Mouse (Mus musculus): ENCODE data around the gene Nostrin. TPM values are rescaled to one million over a fixed set of nuclear protein-coding genes. Genes with fewer than 3 reads are reported as not detected.

Nostrin gene
- 1.1 and 1.7 TPM in 2 replicates for polyA plus RNA-seq (2015; fragmentation: Nextera tagmentation; extraction: Ambion mirVana)

DNA sequence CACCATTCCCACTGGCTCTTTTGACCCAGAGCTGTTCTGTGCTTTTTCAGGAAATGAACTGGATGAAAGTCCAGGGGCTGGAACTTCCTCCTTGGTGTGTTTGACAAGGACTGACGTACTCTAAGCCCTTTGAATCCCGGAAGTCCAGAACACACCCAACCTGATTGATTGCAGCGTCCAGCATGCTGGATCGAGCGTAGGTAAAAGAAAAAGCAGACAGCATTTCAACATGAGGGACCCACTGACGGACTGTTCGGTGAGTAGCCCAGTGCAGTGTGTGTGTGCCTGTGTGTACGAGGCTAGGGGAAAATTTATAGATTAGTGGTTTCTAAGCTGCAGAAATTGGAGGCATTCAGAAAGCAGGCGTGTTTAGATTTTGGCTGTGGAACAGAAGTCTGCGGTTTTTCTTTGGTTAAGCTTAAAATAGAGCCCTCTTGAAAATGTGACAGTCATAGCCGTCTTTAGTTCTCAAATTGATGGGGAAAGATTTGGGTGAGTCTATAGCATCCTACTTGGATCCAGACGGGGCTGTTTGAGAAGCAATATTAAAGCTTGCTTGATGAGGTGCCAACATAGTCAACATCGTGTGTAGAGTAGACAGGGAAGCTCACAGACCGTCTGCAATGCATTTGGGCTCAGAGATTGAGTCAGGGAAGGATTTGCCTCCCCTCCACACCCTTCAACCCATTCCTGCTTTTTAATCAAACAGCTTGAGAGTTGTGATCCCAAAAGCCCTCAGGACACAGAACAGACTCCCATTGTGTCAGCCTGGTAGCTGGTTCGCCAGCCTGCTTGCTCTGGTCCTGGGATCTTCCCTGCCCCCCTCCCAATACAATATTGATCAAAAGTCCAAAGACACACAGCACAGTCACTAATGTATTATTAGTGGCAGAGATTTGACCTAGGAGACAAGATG is at the start of gene Nostrin:
TSS of gene Nostrin (plus strand) at position 140 of the 916 bp plus-strand sequence.
- 76% methylated on average over 15 of the region's 15 CpGs for WGBS

DNA sequence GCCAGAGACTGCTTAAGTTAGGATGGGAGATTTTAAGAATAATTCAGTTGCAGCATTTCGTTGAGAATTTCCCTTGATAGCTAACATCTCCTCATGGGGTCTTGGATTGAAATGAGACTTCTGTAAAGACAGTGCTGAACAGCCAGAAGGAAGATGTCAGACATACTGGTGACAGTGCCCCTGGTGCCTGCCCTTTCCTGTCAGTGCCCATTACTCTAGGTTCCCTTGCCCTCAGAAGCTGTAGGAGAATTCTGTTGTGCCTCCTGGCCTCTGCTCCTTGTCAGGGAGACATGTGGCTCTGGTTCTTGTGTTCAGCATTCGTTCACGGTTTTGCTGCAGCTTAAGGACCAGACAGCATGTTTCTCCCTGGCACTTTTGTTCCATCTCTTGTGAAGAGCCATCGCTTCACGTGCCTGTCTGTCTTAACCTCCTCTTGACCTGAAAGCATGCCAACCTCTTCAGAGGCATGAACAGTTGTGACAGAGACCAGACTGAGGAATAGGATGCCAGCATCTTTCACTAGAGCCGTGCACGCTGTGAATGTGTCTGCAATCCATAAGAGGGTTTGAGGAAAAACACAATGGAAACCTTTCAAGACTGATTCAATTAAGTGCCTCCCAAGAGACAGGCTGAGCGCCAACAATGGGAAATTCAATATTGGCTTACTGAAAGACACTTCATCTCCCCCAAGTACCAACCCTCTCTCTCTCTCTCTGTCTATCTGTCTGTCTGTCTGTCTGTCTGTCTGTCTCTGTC is 48.9 kb upstream of the Nostrin start:
- Histone ChIP-seq H3K4me1 (peaks cover 18% of the 10 kb centered on the region), H3K9me3 (no peaks in the 10 kb centered on the region), H3K9ac (no peak overlapping the region), H3K27me3 (replicated peaks) (no peaks in the 10 kb centered on the region), H3K27ac (peak overlapping the region; percentile 58; the same call in 1 of the 2 replicates), H3K36me3 (replicated peaks) (no peaks in the 10 kb centered on the region), H3K4me2 (no peak overlapping the region), H3K4me3 (no peak overlapping the region)
- WGBS, result 20% methylated on average over 8 of the region's 8 CpGs
- peak; percentile 80 for ATAC-seq (replicated peaks)

More for the DNA sequence above, at the start of gene Nostrin:
- H3K4me2 ChIP-seq, result no peak within 1 kb of the TSS
- H3K36me3 ChIP-seq (replicated peaks), result no peaks in the 10 kb centered on the region
- no peaks in the 10 kb centered on the region for H3K9me3 ChIP-seq
- no peak for ATAC-seq (replicated peaks)
- no peak within 1 kb of the TSS for H3K4me3 ChIP-seq
- H3K27ac ChIP-seq, result no peak within 1 kb of the TSS
- no peak within 1 kb of the TSS for H3K9ac ChIP-seq
- H3K27me3 ChIP-seq (replicated peaks), result no peaks in the 10 kb centered on the region
- H3K4me1 ChIP-seq, result no peaks in the 10 kb centered on the region

DNA sequence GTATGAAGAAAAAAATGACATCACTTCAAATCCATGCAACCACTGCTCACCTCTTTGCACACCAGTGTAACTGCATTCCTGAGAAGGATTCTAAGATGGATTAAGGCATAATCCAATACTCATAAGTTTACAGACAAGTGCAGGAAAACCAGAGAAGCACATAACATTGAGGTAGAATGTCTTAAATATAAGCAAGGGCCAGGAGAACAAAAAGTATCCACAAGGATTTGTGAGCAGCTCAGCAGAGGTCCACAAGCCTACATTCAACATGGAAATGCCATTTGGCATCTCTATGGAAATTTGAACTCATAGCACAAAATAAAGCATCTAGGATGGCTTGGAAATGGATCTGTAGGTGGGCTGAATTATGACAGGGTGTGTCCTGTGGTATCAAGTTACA is 39.8 kb upstream of the Nostrin start:
- Histone ChIP-seq H3K27me3 (replicated peaks) (no peaks in the 10 kb centered on the region), H3K27ac (no peak overlapping the region), H3K4me1 (no peaks in the 10 kb centered on the region), H3K9me3 (no peaks in the 10 kb centered on the region), H3K9ac (no peak overlapping the region), H3K4me2 (no peak overlapping the region), H3K36me3 (replicated peaks) (no peaks in the 10 kb centered on the region), H3K4me3 (no peak overlapping the region)
- ATAC-seq (replicated peaks), result no peak

DNA sequence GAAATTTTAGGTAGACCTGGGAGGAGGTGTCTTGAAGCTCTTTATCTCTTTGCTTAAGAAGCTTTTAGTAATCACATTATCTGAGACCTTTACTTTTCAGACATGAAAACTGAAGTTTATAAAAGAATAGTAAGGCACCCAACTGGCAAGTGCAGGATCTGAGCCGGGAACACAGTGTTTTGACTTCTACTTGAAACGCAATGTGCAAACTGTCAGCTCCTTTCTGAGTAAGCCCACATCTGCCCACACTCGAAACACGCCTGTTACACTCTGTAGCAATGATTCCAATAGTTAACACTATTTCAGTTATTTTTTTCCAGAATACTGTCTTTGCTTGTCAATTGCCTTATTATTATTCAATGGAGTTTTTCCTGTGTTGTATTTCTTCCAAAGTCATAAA is 38.8 kb upstream of the Nostrin start:
- no peak overlapping the region for H3K4me2 ChIP-seq

DNA sequence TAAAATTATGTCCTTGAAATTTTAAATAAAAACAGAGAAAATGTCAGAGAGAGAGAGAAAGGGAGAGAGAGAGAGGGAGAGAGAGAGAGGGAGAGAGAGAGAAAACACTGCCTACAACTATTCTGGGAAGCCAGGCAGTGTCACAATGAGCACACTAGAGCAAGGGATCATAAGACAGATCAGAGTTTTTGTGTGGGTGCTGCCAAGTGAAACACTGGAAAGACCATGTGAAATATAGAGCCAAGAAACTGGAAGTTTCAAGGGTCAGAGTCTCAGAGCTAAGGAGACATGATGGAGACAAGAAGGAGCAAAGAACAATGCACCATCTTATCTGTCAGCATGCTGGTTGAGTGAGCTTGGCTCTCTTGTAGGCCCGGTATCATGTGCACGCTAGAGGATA is 38.1 kb upstream of the Nostrin start:
- no peak for ATAC-seq (replicated peaks)
- H3K9ac ChIP-seq, result no peak overlapping the region
- no peaks in the 10 kb centered on the region for H3K4me1 ChIP-seq
- no peaks in the 10 kb centered on the region for H3K36me3 ChIP-seq (replicated peaks)
- 87% methylated on average over 2 of the region's 2 CpGs for WGBS
- H3K9me3 ChIP-seq, result no peaks in the 10 kb centered on the region
- H3K4me3 ChIP-seq, result no peak overlapping the region
- no peak overlapping the region for H3K4me2 ChIP-seq
- H3K27me3 ChIP-seq (replicated peaks), result no peaks in the 10 kb centered on the region
- H3K27ac ChIP-seq, result no peak overlapping the region

More for the DNA sequence above, 38.8 kb upstream of the Nostrin start:
- H3K9me3 ChIP-seq, result no peaks in the 10 kb centered on the region
- no peaks in the 10 kb centered on the region for H3K36me3 ChIP-seq (replicated peaks)
- no peaks in the 10 kb centered on the region for H3K4me1 ChIP-seq
- no peak overlapping the region for H3K9ac ChIP-seq
- no peak for ATAC-seq (replicated peaks)
- H3K4me3 ChIP-seq, result no peak overlapping the region
- 37% methylated on average over 4 of the region's 4 CpGs for WGBS
- H3K27me3 ChIP-seq (replicated peaks), result no peaks in the 10 kb centered on the region
- H3K27ac ChIP-seq, result no peak overlapping the region

DNA sequence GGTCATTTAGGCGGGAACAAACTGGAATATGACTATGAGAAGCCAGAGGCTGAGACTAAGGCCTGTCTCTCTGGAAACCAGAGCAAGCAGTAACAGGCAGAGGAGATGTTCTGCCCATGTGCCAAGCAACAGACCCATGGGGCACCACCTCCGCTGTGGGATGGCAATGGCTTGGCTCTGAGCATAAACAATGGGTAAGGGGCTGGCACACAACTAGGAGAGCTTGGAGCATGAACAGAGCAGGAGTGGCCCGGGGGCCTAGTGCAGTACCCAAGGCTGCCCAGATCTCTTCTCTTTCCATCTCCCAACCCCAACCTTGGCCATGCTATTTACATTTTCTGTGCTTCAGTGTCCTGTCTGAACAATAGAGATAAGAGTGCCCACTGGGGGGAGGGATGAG is 36.9 kb upstream of the Nostrin start:
- Histone ChIP-seq H3K36me3 (replicated peaks) (no peaks in the 10 kb centered on the region), H3K9me3 (no peaks in the 10 kb centered on the region), H3K9ac (no peak overlapping the region), H3K4me3 (no peak overlapping the region), H3K4me2 (no peak overlapping the region), H3K4me1 (no peaks in the 10 kb centered on the region), H3K27ac (no peak overlapping the region), H3K27me3 (replicated peaks) (no peaks in the 10 kb centered on the region)
- ATAC-seq (replicated peaks), result 0 out of 2 replicates have a peak, but pooled peaks have one; percentile 20
- WGBS, result 81% methylated on average over 3 of the region's 3 CpGs

DNA sequence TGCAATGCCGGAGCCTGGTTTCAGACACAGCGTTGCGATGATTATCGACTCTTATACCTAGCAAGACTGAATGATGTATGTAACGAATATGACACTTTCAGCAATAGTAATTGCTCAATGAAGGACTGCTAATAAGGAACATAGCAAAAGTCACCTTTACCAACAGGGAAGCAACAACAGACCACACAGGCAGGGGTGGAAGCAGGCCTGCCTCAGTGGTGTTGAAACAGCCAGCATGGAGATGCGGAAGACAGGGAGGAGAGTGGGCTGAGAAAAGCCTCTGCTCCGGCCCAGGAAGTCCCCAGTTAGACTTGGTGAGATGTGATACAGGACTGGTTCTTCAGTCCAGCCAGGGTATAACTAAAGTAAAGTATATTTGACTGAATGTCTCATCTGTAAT is 36.5 kb upstream of the Nostrin start:
- no peak for ATAC-seq (replicated peaks)
- Histone ChIP-seq H3K9ac (no peak overlapping the region), H3K4me1 (no peaks in the 10 kb centered on the region), H3K4me2 (no peak overlapping the region), H3K36me3 (replicated peaks) (no peaks in the 10 kb centered on the region), H3K9me3 (no peaks in the 10 kb centered on the region), H3K4me3 (no peak overlapping the region), H3K27me3 (replicated peaks) (no peaks in the 10 kb centered on the region), H3K27ac (no peak overlapping the region)
- WGBS, result 87% methylated on average over 7 of the region's 7 CpGs

DNA sequence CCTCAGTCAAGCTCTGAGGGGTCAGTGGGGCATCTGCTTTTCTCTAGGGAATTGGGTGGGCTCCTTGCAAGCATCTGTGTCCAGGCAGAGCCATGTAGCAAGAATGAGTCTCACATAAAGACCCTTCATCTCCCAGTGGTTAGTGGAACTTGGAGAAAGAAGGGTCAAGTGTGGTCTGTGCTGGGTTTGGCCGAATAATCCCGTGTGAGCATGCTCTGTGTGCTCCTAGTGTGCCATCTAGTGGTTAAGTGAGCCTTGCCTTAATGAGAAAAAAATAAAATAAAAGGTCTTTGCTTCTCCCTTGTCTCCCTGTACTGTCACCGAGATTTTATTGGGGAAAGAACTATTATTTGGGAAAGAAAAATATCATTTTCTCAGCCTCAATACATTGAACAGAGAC is 34.9 kb upstream of the Nostrin start:
- 21% methylated on average over 3 of the region's 3 CpGs for WGBS
- peak; percentile 62; the same call in 1 of the 2 replicates for ATAC-seq (replicated peaks)

DNA sequence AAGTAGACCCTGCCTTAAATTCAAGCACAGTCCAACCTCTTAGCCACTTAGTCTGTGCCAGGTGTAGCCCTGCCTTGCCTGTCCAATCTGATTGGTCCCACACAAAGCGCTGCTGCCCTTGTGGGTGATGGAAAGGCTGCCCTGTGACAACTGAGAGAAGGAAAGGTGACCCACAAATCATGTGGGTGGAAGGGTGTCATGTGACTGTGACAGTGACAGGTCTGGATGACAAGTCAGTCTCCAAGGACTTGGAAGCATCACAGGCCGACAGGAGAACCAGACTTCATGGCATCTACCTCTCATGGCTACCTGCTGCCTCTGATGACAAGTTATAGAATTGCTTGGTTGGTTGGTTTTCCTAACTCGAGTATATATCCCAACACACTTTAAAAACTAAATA is 32.1 kb upstream of the Nostrin start:
- 80% methylated on average over 3 of the region's 3 CpGs for WGBS
- no peak overlapping the region for H3K4me2 ChIP-seq
- no peak overlapping the region for H3K9ac ChIP-seq
- no peaks in the 10 kb centered on the region for H3K9me3 ChIP-seq
- ATAC-seq (replicated peaks), result no peak
- H3K27ac ChIP-seq, result no peak overlapping the region
- H3K27me3 ChIP-seq (replicated peaks), result no peaks in the 10 kb centered on the region
- H3K4me1 ChIP-seq, result no peaks in the 10 kb centered on the region
- no peak overlapping the region for H3K4me3 ChIP-seq
- no peaks in the 10 kb centered on the region for H3K36me3 ChIP-seq (replicated peaks)

More for the DNA sequence above, 34.9 kb upstream of the Nostrin start:
- Histone ChIP-seq H3K9ac (no peak overlapping the region), H3K36me3 (replicated peaks) (no peaks in the 10 kb centered on the region), H3K9me3 (no peaks in the 10 kb centered on the region), H3K4me3 (no peak overlapping the region), H3K4me2 (no peak overlapping the region), H3K4me1 (no peaks in the 10 kb centered on the region), H3K27ac (no peak overlapping the region), H3K27me3 (replicated peaks) (no peaks in the 10 kb centered on the region)

DNA sequence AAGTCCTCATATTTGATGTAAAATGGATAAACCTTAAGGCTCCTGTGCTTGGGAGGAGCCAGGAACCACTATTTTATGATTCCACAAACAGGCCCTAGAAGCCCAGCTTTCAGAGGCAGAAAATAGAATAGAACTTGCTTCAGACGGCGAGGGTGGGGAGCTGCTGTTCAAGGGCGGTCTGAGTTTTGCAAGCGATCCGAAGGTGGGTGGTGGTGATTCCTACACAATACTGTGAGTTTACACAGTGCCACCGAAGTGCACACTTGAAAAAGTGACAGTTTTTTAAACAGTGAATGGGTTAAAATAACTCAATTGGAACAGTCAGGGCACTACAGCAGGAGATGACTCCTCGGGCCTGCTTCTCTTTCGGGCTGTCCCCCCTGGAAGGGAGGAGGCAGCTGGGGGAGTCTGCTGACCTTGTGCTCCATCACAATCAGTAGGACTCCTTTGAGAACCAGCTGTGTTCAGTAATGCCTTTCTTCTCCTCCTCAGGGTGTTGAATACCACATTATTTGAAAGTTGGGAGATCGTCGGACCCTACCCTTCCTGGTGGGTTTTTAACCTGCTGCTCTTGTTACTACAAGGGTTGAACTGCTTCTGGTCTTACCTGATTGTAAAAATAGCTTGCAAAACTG is 31.0 kb upstream of the Nostrin start:
- H3K27ac ChIP-seq, result no peak overlapping the region
- H3K4me3 ChIP-seq, result no peak overlapping the region
- ATAC-seq (replicated peaks), result no peak
- no peak overlapping the region for H3K9ac ChIP-seq
- no peaks in the 10 kb centered on the region for H3K9me3 ChIP-seq
- no peaks in the 10 kb centered on the region for H3K36me3 ChIP-seq (replicated peaks)
- no peak overlapping the region for H3K4me2 ChIP-seq
- WGBS, result 44% methylated on average over 10 of the region's 10 CpGs
- no peaks in the 10 kb centered on the region for H3K4me1 ChIP-seq
- no peaks in the 10 kb centered on the region for H3K27me3 ChIP-seq (replicated peaks)

DNA sequence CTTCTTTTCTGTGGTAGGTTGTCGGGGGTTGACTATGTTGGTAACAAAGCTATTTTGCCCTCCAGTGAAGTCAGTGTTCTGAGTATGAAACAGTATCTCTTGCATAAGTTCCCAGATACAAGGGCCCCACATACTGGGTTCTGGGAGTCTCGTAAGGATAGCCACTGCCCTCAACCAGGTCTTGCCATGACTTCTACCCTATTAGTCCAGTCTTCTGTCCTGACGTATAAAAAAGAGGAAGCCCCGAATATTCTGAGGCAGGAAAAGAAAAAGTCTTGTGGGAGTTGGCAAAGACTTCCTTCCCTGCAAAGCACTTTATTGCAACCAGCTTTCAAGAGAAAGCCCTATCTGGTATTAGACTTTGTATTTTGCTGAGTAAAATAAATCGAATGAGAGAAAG is 26.4 kb upstream of the Nostrin start:
- H3K27ac ChIP-seq, result no peak overlapping the region
- H3K4me3 ChIP-seq, result no peak overlapping the region
- no peaks in the 10 kb centered on the region for H3K36me3 ChIP-seq (replicated peaks)
- H3K9ac ChIP-seq, result no peak overlapping the region
- no peaks in the 10 kb centered on the region for H3K27me3 ChIP-seq (replicated peaks)
- WGBS, result 88% methylated on average over 5 of the region's 5 CpGs
- no peak for ATAC-seq (replicated peaks)
- no peak overlapping the region for H3K4me2 ChIP-seq
- H3K9me3 ChIP-seq, result no peaks in the 10 kb centered on the region
- H3K4me1 ChIP-seq, result no peaks in the 10 kb centered on the region

DNA sequence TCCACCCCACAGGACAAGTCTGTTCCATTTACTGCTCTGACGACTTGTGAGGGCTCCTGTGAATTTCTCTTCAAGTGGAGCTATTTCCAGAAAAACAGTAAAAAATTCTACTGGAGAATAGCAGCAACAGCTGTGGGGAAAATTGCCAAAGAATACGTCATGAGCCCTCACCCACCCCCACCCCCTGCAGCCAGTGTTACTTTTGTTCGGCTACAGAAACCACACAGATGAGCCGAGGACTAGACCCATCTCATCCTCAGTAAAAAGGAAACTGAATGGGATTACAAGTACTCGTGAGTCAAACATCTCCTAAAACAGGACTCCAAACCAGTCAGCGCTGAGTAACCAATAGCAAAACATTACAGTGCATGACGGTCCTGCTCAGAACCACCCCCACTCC is 25.9 kb upstream of the Nostrin start:
- no peaks in the 10 kb centered on the region for H3K36me3 ChIP-seq (replicated peaks)
- H3K9ac ChIP-seq, result no peak overlapping the region
- no peaks in the 10 kb centered on the region for H3K9me3 ChIP-seq
- no peak for ATAC-seq (replicated peaks)
- no peaks in the 10 kb centered on the region for H3K27me3 ChIP-seq (replicated peaks)
- no peak overlapping the region for H3K27ac ChIP-seq
- 66% methylated on average over 7 of the region's 7 CpGs for WGBS
- H3K4me2 ChIP-seq, result no peak overlapping the region
- H3K4me1 ChIP-seq, result no peaks in the 10 kb centered on the region
- H3K4me3 ChIP-seq, result no peak overlapping the region

Data from midbrain, embryonic 15.5 days (tissue).